Mouse (Mus musculus) left cerebral cortex, postnatal 25 days (tissue): Measurements from ENCODE around the gene Hs6st1. TPM values are rescaled to one million over a fixed set of nuclear protein-coding genes. Genes with fewer than 3 reads are reported as not detected.

Experiments
- DNase-seq, 2 experiments: peaks; one replicate each; pipeline ENCODE4 v3.0.0; 2022; ENCODE audit warnings: low spot score in 2 of 2, mixed read lengths in 1 of 2
- intact Hi-C: fragments of 180-260 bp; cut with DNase I; formaldehyde crosslinking; loops from one replicate; pipeline ENCODE4 v1.15.1; 2025
- total RNA-seq, 2 experiments: library from RNA; stranded (reverse); gene quantifications; 2 replicates each; pipeline ENCODE4 v1.2.3; 2021

Gene Hs6st1
- total RNA-seq, 2 experiments from 2014 or later = 57.7 to 57.9 TPM

- intact Hi-C loops = no loop called here
- DNase-seq = no peak
Measured at GRCm38 (mm10) chr1:36116488-36116887, 48.3 kb downstream of the Hs6st1 start.

GRCm38 (mm10) chr1:36118061-36118685 lies 50.0 kb downstream of the Hs6st1 start:
- no peak for DNase-seq
- intact Hi-C loops = no loop called here

GRCm38 (mm10) chr1:36118958-36119357 lies 50.8 kb downstream of the Hs6st1 start:
- no peak for DNase-seq
- intact Hi-C loops = no loop called here

- DNase-seq = no peak
- intact Hi-C loops = no loop called here
Measured at GRCm38 (mm10) chr1:36119426-36119825, 51.2 kb downstream of the Hs6st1 start.

- intact Hi-C loops = no loop called here
- DNase-seq = no peak
Measured at GRCm38 (mm10) chr1:36121172-36121571, 53.0 kb downstream of the Hs6st1 start.

- no peak for DNase-seq
- intact Hi-C loops = no loop called here
Measured at GRCm38 (mm10) chr1:36125076-36125475, 56.9 kb downstream of the Hs6st1 start.

- no peak for DNase-seq
- intact Hi-C loops = no loop called here
Measured at GRCm38 (mm10) chr1:36129126-36129525, 60.9 kb downstream of the Hs6st1 start.

- no peak for DNase-seq
- intact Hi-C loops = no loop called here
Measured at GRCm38 (mm10) chr1:36129881-36130280, 61.7 kb downstream of the Hs6st1 start.

GRCm38 (mm10) chr1:36130307-36131035 lies 62.3 kb downstream of the Hs6st1 start:
- intact Hi-C loops = no loop called here
- DNase-seq = peak in 1 of 2 experiments; percentile 25

GRCm38 (mm10) chr1:36131154-36131553 lies 63.0 kb downstream of the Hs6st1 start:
- DNase-seq = no peak
- intact Hi-C loops = no loop called here

- intact Hi-C loops = loop anchor here (2.0 kb wide), 1 partner anchor 1243 kb away; no protein-coding TSS in a partner anchor
- no peak for DNase-seq
Measured at GRCm38 (mm10) chr1:36131766-36132165, 63.6 kb downstream of the Hs6st1 start.

- no peak for DNase-seq
- intact Hi-C loops = loop anchor here (2.0 kb wide), 1 partner anchor 1243 kb away; no protein-coding TSS in a partner anchor
Measured at GRCm38 (mm10) chr1:36132211-36132610, 64.0 kb downstream of the Hs6st1 start.

GRCm38 (mm10) chr1:36133041-36133440 lies 64.8 kb downstream of the Hs6st1 start:
- no peak for DNase-seq
- intact Hi-C loops = loop anchor here (2.0 kb wide), 1 partner anchor 1244 kb away; no protein-coding TSS in a partner anchor

GRCm38 (mm10) chr1:36133647-36134046 lies 65.4 kb downstream of the Hs6st1 start:
- DNase-seq = peak in 1 of 2 experiments; percentile 19
- intact Hi-C loops = loop anchor here (2.0 kb wide), 2 partner anchors 65 to 1245 kb away; partner anchors contain the start of gene Hs6st1

- intact Hi-C loops = loop anchor here (2.0 kb wide), 1 partner anchor 66 kb away; the partner anchor contains the start of gene Hs6st1
- DNase-seq = peak; percentile 69 to 77
Measured at GRCm38 (mm10) chr1:36134584-36134983, 66.4 kb downstream of the Hs6st1 start.

- DNase-seq = no peak
- intact Hi-C loops = no loop called here
Measured at GRCm38 (mm10) chr1:36140311-36140710, 72.1 kb downstream of the Hs6st1 start.

- intact Hi-C loops = loop anchor here (2.0 to 5.0 kb wide), 2 partner anchors 108 to 1253 kb away; no protein-coding TSS in a partner anchor
- peak; percentile 62 to 75 for DNase-seq
Measured at GRCm38 (mm10) chr1:36145050-36145449, 76.8 kb downstream of the Hs6st1 start.

- DNase-seq = no peak
- intact Hi-C loops = loop anchor here (5.0 kb wide), 1 partner anchor 1257 kb away; no protein-coding TSS in a partner anchor
Measured at GRCm38 (mm10) chr1:36148809-36149208, 80.6 kb downstream of the Hs6st1 start.

GRCm38 (mm10) chr1:36149411-36149810 lies 81.2 kb downstream of the Hs6st1 start:
- peak in 1 of 2 experiments; percentile 38 for DNase-seq
- intact Hi-C loops = loop anchor here (5.0 kb wide), 1 partner anchor 1257 kb away; no protein-coding TSS in a partner anchor
